In the genomic region with DNA sequence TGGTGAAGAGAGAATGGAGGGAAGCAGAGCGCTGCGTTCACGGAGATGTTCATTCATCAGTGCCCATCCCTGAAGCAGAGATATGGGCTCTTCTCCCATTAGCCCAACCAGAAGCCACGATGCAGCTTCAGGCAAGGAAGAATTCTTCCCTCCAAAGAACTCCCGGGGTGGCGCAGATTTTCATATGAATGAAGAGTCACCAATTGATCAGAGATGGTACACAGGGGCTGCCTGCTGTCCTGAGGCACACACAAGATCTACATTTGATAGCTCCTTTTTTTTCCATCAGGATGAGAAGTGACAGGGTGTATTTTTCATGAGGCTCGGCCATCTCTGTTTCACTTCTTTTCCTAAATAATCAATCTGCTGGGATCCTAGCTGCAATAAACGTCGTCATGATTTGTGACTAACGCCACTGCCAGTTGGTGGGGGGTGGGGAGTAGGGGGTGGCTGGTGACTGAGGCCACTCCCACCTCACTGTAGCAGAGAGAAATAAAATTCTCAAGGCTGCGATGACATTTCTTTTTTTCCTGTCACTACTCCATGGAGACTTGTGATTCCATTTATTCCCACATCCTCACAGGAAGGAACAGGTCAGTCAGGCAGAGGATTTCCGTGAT, we compare ENCODE assay signal across 21 mouse cellular contexts.
DNase-seq lines count a peak whose midpoint lies in the region; ATAC-seq and TF ChIP-seq lines count a peak whose summit lies in the region.
"Had no signal": no experiment of that assay in that cellular context is flagged by ENCODE, and none has a peak within 500 bp of the region (broad histone marks: within the 10 kb centered on the region; RNA-seq: fewer than 3 reads in every experiment).

No protein-coding gene starts in this region.

- peaks cover 9% of the 10 kb centered on the region; the same call in 1 of the 2 replicates for H3K4me1 ChIP-seq in kidney, embryonic 14.5 days (ENCODE audit: control insufficient read depth, insufficient read depth, low read length)
- peaks cover 0 to 3% of the 10 kb centered on the region in 2 experiments; a peak in 2 of 4 replicates for H3K4me1 ChIP-seq in ES-E14 (ENCODE audit: control insufficient read depth in 2 of 2, insufficient read depth in 2 of 2, low read length in 2 of 2, poor library complexity in 1 of 2)
- peaks cover 8% of the 10 kb centered on the region for H3K4me1 ChIP-seq in hindbrain, embryonic 14.5 days (replicated peaks; ENCODE audit: control insufficient read depth, insufficient read depth, low read length)
- no peaks in the 10 kb centered on the region for H3K4me1 ChIP-seq in heart, embryonic 12.5 days (replicated peaks)
- H3K4me1 ChIP-seq: heart, embryonic 10.5 days; stomach, embryonic 15.5 days had no signal

- peak; percentile 44; the same call in 1 of the 2 replicates for ATAC-seq in kidney, embryonic 14.5 days (ENCODE audit: low FRiP score, low TSS enrichment)
- peak; percentile 37; the same call in 1 of the 2 replicates for ATAC-seq in hindbrain, embryonic 14.5 days (ENCODE audit: low FRiP score)
- no peak for ATAC-seq in heart, embryonic 12.5 days (ENCODE audit: insufficient number of reproducible peaks, low FRiP score)
- ATAC-seq: inflammation-experienced regulatory T-cells, adult 6 months; Patski had no signal

- intact Hi-C loops in heart, postnatal 36 days (cut with DNase I), result no loop called here

- H3K36me3 ChIP-seq in kidney, embryonic 14.5 days (ENCODE audit: control insufficient read depth, insufficient read depth, low read length), result no peaks in the 10 kb centered on the region
- no peaks in the 10 kb centered on the region for H3K36me3 ChIP-seq in ES-E14 (ENCODE audit: control insufficient read depth, insufficient read depth, low read length, poor library complexity, severe bottlenecking)
- no peaks in the 10 kb centered on the region for H3K36me3 ChIP-seq in hindbrain, embryonic 14.5 days (replicated peaks; ENCODE audit: control insufficient read depth, insufficient read depth)
- H3K36me3 ChIP-seq in heart, embryonic 12.5 days, result no peaks in the 10 kb centered on the region
- H3K36me3 ChIP-seq: heart, embryonic 10.5 days; stomach, embryonic 15.5 days had no signal

- no peak for DNase-seq in kidney, postnatal 10 days
- DNase-seq in ES-CJ7 (ENCODE audit: low read depth, low spot score), result peak; percentile 66
- peak; percentile 49 for DNase-seq in ES-E14 (ENCODE audit: low read depth, low spot score)
- DNase-seq in hindbrain, embryonic 14.5 days (ENCODE audit: low spot score), result no peak
- no peak for DNase-seq in thymus, postnatal 36 days
- DNase-seq in heart, postnatal 36 days, result no peak
- DNase-seq: cerebellum, adult 2 months; cerebellum, postnatal 36 days; heart, postnatal 14 days; kidney, postnatal 25 days; layer of hippocampus, adult 9-11 months; lung, adult 18-20 months; thymus, adult 2 months had no signal

- no peaks in the 10 kb centered on the region for H3K27me3 ChIP-seq in kidney, embryonic 14.5 days (ENCODE audit: control insufficient read depth, insufficient read depth, low read length)
- no peaks in the 10 kb centered on the region for H3K27me3 ChIP-seq in hindbrain, embryonic 14.5 days (ENCODE audit: control insufficient read depth, insufficient read depth, low read length)
- H3K27me3 ChIP-seq in heart, embryonic 12.5 days (replicated peaks), result peaks cover 39% of the 10 kb centered on the region
- H3K27me3 ChIP-seq: Patski; stomach, embryonic 15.5 days had no signal

- no peak overlapping the region for H3K4me2 ChIP-seq in kidney, embryonic 14.5 days (replicated peaks; ENCODE audit: low read depth, low read length)
- no peak overlapping the region for H3K4me2 ChIP-seq in hindbrain, embryonic 14.5 days (replicated peaks)
- H3K4me2 ChIP-seq in heart, embryonic 12.5 days, result no peak overlapping the region
- H3K4me2 ChIP-seq: liver, embryonic 11.5 days; stomach, embryonic 15.5 days had no signal

- H3K9ac ChIP-seq in kidney, embryonic 14.5 days (ENCODE audit: low read depth, low read length), result no peak overlapping the region
- H3K9ac ChIP-seq in ES-E14 (ENCODE audit: insufficient read depth, low read depth, low read length, poor library complexity, severe bottlenecking), result no peak overlapping the region
- no peak overlapping the region for H3K9ac ChIP-seq in hindbrain, embryonic 14.5 days
- H3K9ac ChIP-seq in heart, embryonic 12.5 days, result no peak overlapping the region
- H3K9ac ChIP-seq: stomach, embryonic 15.5 days had no signal

- H3K27ac ChIP-seq in kidney, embryonic 14.5 days (ENCODE audit: low read depth, low read length), result no peak overlapping the region
- no peak overlapping the region for H3K27ac ChIP-seq in ES-E14 (ENCODE audit: insufficient read depth, low read depth, low read length, poor library complexity, severe bottlenecking)
- H3K27ac ChIP-seq in hindbrain, embryonic 14.5 days, result no peak overlapping the region
- H3K27ac ChIP-seq in heart, embryonic 12.5 days (ENCODE audit: poor library complexity, severe bottlenecking), result no peak overlapping the region
- H3K27ac ChIP-seq: heart, embryonic 10.5 days; left cerebral cortex, adult 2 months; stomach, embryonic 15.5 days had no signal

- no peaks in the 10 kb centered on the region for H3K9me3 ChIP-seq in kidney, embryonic 14.5 days (ENCODE audit: control insufficient read depth, low read length)
- no peaks in the 10 kb centered on the region for H3K9me3 ChIP-seq in ES-E14 (ENCODE audit: control insufficient read depth, insufficient read depth, low read depth, low read length)
- H3K9me3 ChIP-seq in hindbrain, embryonic 14.5 days (ENCODE audit: control insufficient read depth, low read length), result no peaks in the 10 kb centered on the region
- H3K9me3 ChIP-seq in heart, embryonic 12.5 days (replicated peaks), result peaks cover 5% of the 10 kb centered on the region; the same call in 1 of the 2 replicates
- H3K9me3 ChIP-seq: heart, embryonic 10.5 days; stomach, embryonic 15.5 days had no signal

- in situ Hi-C loops in ES-E14 (cut with MboI; ENCODE audit: low sequenced_read_pairs in 2 of 2, unreplicated experiment in 2 of 2), result no loop called here

- 16% methylated on average over 12 of the region's 12 CpGs for WGBS in kidney, embryonic 14.5 days
- WGBS in hindbrain, embryonic 14.5 days, result 23% methylated on average over 12 of the region's 12 CpGs
- 54% methylated on average over 12 of the region's 12 CpGs for WGBS in heart, embryonic 12.5 days

- H3K4me3 ChIP-seq in kidney, embryonic 14.5 days (ENCODE audit: low read length), result no peak overlapping the region
- H3K4me3 ChIP-seq in ES-E14 (ENCODE audit: insufficient read depth in 1 of 2, low read depth in 1 of 2, low read length in 2 of 2, poor library complexity in 1 of 2, severe bottlenecking in 1 of 2), result no peak overlapping the region
- H3K4me3 ChIP-seq in hindbrain, embryonic 14.5 days (replicated peaks; ENCODE audit: low read length), result no peak overlapping the region
- H3K4me3 ChIP-seq in heart, embryonic 12.5 days, result no peak overlapping the region
- H3K4me3 ChIP-seq: heart, embryonic 10.5 days; left cerebral cortex, adult 2 months; stomach, embryonic 15.5 days had no signal

TF ChIP-seq in ES-E14, 5 proteins besides CTCF, POLR2A, EP300 and RAD21:
- no peak for TF ChIP-seq ZNF384 (IDR thresholded peaks at IDR 0.05; ENCODE audit: low read depth, low read length)
- no peak for TF ChIP-seq MAFK (IDR thresholded peaks at IDR 0.05; ENCODE audit: insufficient read depth, low read depth, low read length)
- TF ChIP-seq HCFC1 (IDR thresholded peaks at IDR 0.05; ENCODE audit: borderline replicate concordance, insufficient read depth, low read length), result no peak
- no peak for TF ChIP-seq ZC3H11A (IDR thresholded peaks at IDR 0.05; ENCODE audit: borderline replicate concordance, low read depth, low read length)
- TF ChIP-seq CHD2 (IDR thresholded peaks at IDR 0.05; ENCODE audit: low read depth, low read length), result no peak

Comparison
In these comparisons a context has a peak if more than half of its experiments do, and no peak if none do; other contexts are left out.
1. DNase-seq: peak in ES-CJ7 (single experiment) and ES-E14 (single experiment); none in kidney, postnatal 10 days (single experiment), hindbrain, embryonic 14.5 days (single experiment), thymus, postnatal 36 days (0 of 2) and heart, postnatal 36 days (0 of 2).